Mouse (Mus musculus) lung, adult 2 months (tissue): Measurements from ENCODE around the gene Otos. TPM values are rescaled to one million over a fixed set of nuclear protein-coding genes. Genes with fewer than 3 reads are reported as not detected.

Source experiments
- DNase-seq: peaks from one replicate; pipeline ENCODE4 v3.0.0; 2022
- H3K4me1 ChIP-seq: fragments of 200-500 bp; 2 replicates; pipeline ENCODE4 v1.6.1; 2011; ENCODE audit warnings: low read length; ENCODE audit not compliant: control insufficient read depth, insufficient read depth
- H3K4me3 ChIP-seq: fragments of 200-500 bp; replicated peaks from 2 replicates; pipeline ENCODE3; 2011; ENCODE audit warnings: low read depth, mild to moderate bottlenecking, control low read depth, low read length; ENCODE audit errors: extremely low read depth
- CTCF ChIP-seq: fragments of 200-500 bp; IDR thresholded peaks from 2 replicates; pipeline ENCODE4 v1.5.1; 2011; ENCODE audit warnings: mild to moderate bottlenecking, low read length, control low read depth; ENCODE audit not compliant: insufficient read depth
- POLR2A ChIP-seq: fragments of 200-500 bp; IDR thresholded peaks from 2 replicates; pipeline ENCODE4 v1.6.1; 2011; ENCODE audit warnings: low read depth, mild to moderate bottlenecking, control low read depth, low read length, borderline replicate concordance; ENCODE audit errors: extremely low read depth
- WGBS: fragments of 180-500 bp; shearing (Covaris S2); methylation state at CpG from one replicate; pipeline ENCODE4 v1.1.7; 2018; 5-methylcytosine and 5-hydroxymethylcytosine counted together
- polyA plus RNA-seq: library from polyadenylated mRNA; depleted of rRNA; stranded (reverse); fragments of >200 nt; gene quantifications from 2 replicates; pipeline ENCODE4 v1.2.3, GENCODE M21; 2012; rRNA removed

Otos gene
- polyA plus RNA-seq, 1 experiment = not detected

GRCm38 (mm10) chr1:92618360-92618759, 30.3 kb downstream of the Otos start:
- TF ChIP-seq CTCF (no peak), POLR2A (no peak)
- no peak overlapping the region for H3K4me3 ChIP-seq
- 30% methylated on average over 4 of the region's 4 CpGs for WGBS

GRCm38 (mm10) chr1:92617488-92617887, 31.2 kb downstream of the Otos start, which contains the start of gene Olfr12:
Olfr12 (plus strand) TSS chr1:92617788.
- Histone ChIP-seq H3K4me3 (no peak within 1 kb of the TSS), H3K4me1 (no peaks in the 10 kb centered on the region)
- WGBS = 70% methylated on average over 2 of the region's 2 CpGs
- DNase-seq = no peak
- TF ChIP-seq CTCF (no peak), POLR2A (no peak)

More at GRCm38 (mm10) chr1:92618360-92618759, 30.3 kb downstream of the Otos start:
- H3K4me1 ChIP-seq = no peaks in the 10 kb centered on the region
- no peak for DNase-seq

- 67% methylated on average over 1 of the region's 1 CpGs for WGBS
- TF ChIP-seq CTCF (no peak), POLR2A (no peak)
Observed at GRCm38 (mm10) chr1:92616046-92616445, 32.6 kb downstream of the Otos start.

DNA sequence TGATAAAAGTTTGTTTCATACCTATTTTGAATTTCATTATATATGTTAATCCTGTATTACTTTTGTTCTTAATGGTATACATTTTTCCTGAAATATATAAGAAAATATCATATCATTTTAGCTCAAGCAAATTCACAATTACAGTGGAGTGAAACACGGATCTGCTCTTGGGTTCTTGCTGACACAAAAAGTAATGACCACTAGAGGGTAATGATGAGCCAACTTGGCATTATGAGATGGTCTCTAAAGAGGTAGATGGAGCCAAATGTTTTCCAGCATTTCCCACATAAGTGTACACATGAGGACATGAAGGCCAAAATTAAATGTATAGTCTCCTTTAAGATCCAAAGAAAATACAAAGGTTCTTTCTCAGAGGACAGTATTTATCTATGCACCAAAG, 34.1 kb downstream of the Otos start:
- TF ChIP-seq POLR2A (no peak), CTCF (peak; percentile 19; the same call in 1 of the 2 replicates)
- Histone ChIP-seq H3K4me1 (no peaks in the 10 kb centered on the region), H3K4me3 (no peak overlapping the region)
- DNase-seq = no peak
- WGBS = 5% methylated on average over 1 of the region's 1 CpGs

More at GRCm38 (mm10) chr1:92616046-92616445, 32.6 kb downstream of the Otos start:
- DNase-seq = no peak
- Histone ChIP-seq H3K4me3 (no peak overlapping the region), H3K4me1 (no peaks in the 10 kb centered on the region)

DNA sequence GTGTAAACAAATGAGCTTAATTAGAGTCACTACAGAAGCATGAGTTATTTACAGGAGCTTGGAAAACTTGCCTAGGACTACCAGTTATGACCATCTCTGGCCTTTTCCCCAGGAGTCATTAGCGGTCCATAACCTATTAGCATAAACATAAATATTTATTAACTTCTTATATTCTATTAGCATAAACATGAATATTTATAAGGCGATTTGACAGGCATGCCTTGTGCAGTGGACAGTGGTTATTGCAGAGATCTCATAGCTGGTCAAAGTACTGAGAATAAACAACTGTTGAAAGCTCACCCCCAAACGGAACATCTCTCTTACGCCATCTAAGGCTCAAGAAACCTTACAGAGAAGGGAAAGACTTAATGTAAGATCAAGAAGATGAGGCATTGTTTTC, 35.5 kb downstream of the Otos start:
- H3K4me3 ChIP-seq = no peak overlapping the region
- no peak for DNase-seq
- TF ChIP-seq POLR2A (no peak), CTCF (no peak)
- WGBS = 54% methylated on average over 4 of the region's 4 CpGs
- no peaks in the 10 kb centered on the region for H3K4me1 ChIP-seq

DNA sequence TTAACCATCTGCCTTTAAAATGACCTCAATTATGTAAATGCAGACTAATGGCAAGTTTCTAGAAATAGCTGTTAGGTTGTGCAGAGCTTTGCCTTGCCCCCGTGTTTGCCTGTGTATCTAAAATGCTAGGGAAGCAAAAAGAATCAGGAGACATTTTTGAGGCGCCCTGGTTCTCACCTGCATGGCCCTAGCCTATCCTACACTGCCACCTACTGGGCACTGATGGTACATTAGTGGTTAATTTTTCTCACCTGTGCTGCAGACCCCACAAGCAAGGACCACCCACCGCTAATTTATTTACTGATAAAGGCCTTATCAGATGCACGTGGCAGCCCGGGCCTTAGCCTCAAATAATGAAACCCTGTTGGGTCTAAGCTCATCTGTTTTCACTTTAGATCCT, 37.6 kb downstream of the Otos start:
- Histone ChIP-seq H3K4me3 (no peak overlapping the region), H3K4me1 (no peaks in the 10 kb centered on the region)
- peak; percentile 28 for DNase-seq
- no peak for TF ChIP-seq POLR2A
- TF ChIP-seq CTCF = peak; percentile 81
- 4% methylated on average over 5 of the region's 5 CpGs for WGBS

DNA sequence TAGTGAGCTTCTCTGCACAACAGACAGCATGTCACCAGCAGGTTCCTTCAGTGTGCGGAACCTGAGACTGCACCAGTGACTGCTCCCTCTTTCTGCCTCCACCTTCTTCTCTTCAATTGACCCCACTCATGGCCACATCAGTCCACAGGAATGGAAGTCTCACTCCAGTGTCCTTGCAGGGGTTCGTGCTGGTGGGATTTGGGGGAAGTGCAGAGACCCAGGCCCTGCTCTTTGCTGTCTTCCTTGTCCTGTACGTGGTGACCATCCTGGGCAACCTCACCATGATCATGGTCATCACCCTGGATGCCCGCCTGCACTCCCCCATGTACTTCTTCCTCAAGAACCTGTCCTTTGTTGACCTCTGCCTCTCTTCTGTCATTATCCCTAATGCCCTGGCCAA, 40.9 kb downstream of the Otos start:
- DNase-seq = no peak
- Histone ChIP-seq H3K4me3 (no peak overlapping the region), H3K4me1 (no peaks in the 10 kb centered on the region)
- 73% methylated on average over 4 of the region's 4 CpGs for WGBS
- TF ChIP-seq CTCF = no peak
- TF ChIP-seq POLR2A = no peak

DNA sequence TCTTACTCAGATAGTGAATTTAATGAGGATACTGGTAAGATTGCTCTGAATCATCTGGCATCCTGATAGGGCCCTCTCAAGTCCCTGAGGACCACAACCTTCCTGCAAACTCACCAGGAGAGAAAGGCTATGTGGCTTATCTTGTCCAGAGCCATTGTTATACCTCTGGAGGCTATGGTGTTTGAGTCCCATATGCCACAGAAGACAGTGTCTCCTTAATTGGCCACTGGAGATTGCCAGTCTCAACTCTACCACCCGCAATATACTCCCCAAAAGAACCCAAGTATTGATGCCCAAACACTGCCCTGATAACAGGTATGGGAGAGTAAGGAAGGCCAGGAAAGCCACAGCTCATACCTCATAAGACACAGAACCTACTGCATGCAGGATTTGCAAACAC, 43.2 kb downstream of the Otos start, which contains the start of gene Olfr1410:
TSS of gene Olfr1410 (plus strand) at position 301 of the 400 bp plus-strand sequence.
- Histone ChIP-seq H3K4me1 (no peaks in the 10 kb centered on the region), H3K4me3 (no peak within 1 kb of the TSS)
- DNase-seq = no peak
- TF ChIP-seq POLR2A (no peak), CTCF (no peak)
- WGBS = 88% methylated on average over 1 of the region's 1 CpGs

- no peak for DNase-seq
- H3K4me1 ChIP-seq = no peaks in the 10 kb centered on the region
- TF ChIP-seq CTCF (no peak), POLR2A (no peak)
- H3K4me3 ChIP-seq = no peak overlapping the region
- 74% methylated on average over 3 of the region's 3 CpGs for WGBS
Observed at GRCm38 (mm10) chr1:92596019-92596418, 52.6 kb downstream of the Otos start.

Other genes with a start within 250 kb of the Otos start
- 38.8 and 58.4 TPM in 2 replicates for gene Ndufa10, start 175.0 kb downstream of the Otos start, polyA plus RNA-seq
- gene Olfr1416, start 163.7 kb downstream of the Otos start, polyA plus RNA-seq = not detected in 2 replicates
- not detected in 2 replicates for gene Olfr1415, start 152.7 kb downstream of the Otos start, polyA plus RNA-seq
- not detected in 2 replicates for gene Olfr1414, start 130.2 kb downstream of the Otos start, polyA plus RNA-seq
- not detected in 2 replicates for gene Olfr1413, start 77.5 kb downstream of the Otos start, polyA plus RNA-seq
- gene Olfr1412, start 63.1 kb downstream of the Otos start, polyA plus RNA-seq = not detected in 2 replicates
- not detected in 2 replicates for gene Olfr1411, start 54.4 kb downstream of the Otos start, polyA plus RNA-seq
- gene Olfr1410, start 43.1 kb downstream of the Otos start, polyA plus RNA-seq = not detected in 2 replicates
- not detected in 2 replicates for gene Olfr12, start 31.1 kb downstream of the Otos start, polyA plus RNA-seq
- gene Cops9, start 6.9 kb downstream of the Otos start, polyA plus RNA-seq = 73.6 and 107 TPM in 2 replicates
- gene Gpc1, start 182.8 kb upstream of the Otos start, polyA plus RNA-seq = 23.4 and 23.6 TPM in 2 replicates